Mouse (Mus musculus) layer of hippocampus, postnatal 36 days (tissue): Measurements from ENCODE around the gene Thrb. TPM values are rescaled to one million over a fixed set of nuclear protein-coding genes. Genes with fewer than 3 reads are reported as not detected.
A peak's percentile ranks its signal among the peaks of the same experiment; 100 is the strongest.

ENCODE experiments used
- DNase-seq, 2 experiments: peaks; one replicate each; pipeline ENCODE4 v3.0.0; 2022
- total RNA-seq, 2 experiments: library from RNA; stranded (reverse); gene quantifications; 2 replicates each; pipeline ENCODE4 v1.2.3; 2021

The Thrb gene
- total RNA-seq, 2 experiments from 2014 or later, result 41.4 to 42.7 TPM

DNA sequence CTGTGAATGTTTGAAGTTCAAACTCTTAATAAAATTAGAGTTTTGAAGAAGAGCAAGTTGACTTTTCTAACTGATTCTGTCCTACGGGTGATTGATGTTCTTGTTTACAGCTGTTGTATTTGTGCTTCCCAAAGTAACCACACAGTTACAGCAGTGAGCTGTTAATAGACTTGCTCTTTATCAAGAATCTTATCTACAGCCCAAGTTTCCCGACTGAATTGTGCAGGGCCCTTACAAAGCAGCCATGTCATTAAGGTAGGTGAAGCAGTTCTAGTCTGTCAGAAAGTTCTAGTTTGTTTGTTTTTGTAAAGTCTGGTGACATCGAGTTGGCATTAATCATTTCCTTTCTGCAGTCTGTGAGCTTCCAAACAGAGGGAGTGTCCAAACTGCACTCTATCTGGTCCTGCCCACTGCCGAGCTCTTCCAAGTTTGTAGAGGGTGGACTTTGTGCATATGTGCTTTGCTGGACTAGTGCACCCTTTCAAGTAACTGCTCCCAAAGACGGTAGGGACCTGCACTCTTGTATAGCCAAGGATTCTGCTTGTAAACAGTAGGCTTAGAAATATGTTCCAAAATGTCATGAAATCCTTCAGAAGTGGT lies 124.2 kb downstream of the Thrb start:
- DNase-seq, result no peak

- DNase-seq, result no peak
These were observed 125.3 kb downstream of the Thrb start for GRCm38 (mm10) chr14:17785370-17785769.

- DNase-seq, result no peak
These were observed 126.2 kb downstream of the Thrb start for GRCm38 (mm10) chr14:17786249-17786648.

GRCm38 (mm10) chr14:17803934-17804602 lies 144.0 kb downstream of the Thrb start:
- no peak for DNase-seq

DNA sequence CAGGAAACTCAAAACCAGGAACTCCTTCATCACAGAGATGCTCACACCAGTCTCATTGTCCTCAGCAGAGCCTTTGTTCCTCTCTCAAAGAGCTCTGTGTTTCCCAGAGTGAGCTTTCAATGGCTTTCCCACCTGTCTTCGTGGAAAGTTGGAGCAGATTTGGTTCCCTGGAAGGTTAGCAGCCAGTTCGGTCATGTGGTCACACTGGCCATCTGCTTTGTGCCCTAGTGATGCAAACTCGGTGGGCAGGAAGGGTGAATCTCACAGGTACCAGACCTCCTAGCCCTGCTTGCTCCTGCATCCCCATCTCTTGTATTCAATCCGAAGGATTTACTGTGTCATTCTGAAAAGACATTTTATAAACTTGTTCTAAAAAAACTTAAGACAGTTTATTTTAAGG lies 151.0 kb downstream of the Thrb start:
- DNase-seq, result no peak

GRCm38 (mm10) chr14:17812414-17812813 lies 152.4 kb downstream of the Thrb start:
- no peak for DNase-seq

DNA sequence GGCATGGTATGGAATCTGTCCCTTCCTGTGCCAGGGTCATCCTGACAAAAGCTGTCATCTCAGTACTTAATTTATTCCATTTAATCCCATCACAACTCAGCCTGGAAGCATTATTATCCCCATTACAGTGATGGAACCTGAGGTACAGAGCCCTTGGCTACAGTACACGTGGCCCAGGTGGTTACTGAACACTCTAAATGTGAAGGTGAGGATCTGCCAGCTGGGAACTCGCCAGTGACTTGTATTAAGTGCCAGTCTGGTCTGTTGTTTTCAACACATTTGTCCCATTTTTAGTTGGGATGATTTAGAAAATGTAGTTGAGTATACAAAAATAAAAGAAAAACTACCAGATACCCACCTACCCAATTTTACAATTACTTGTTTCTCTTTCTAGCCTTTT lies 155.0 kb downstream of the Thrb start:
- DNase-seq, result no peak

- peak; percentile 34 to 53 for DNase-seq
These were observed 158.0 kb downstream of the Thrb start for GRCm38 (mm10) chr14:17818086-17818485.

DNA sequence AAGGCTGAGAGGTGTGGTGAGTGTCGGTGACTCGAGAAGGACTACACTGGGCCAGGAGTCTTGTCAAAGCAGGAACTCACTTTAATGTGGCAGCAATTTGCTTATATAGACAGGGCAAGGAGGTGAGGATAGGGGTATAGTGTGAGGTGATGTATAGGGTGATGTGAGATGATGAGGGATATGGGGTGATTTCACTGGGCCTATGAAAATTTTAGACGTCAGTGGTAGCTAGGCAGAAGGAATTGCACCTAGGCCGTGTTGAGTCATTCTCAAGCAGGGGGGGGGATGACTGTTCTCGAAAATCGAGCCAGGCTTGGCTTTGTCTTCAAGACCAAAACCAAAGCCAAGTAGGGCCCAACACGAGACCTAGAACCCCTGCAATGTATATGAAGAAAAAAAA lies 162.7 kb downstream of the Thrb start:
- no peak for DNase-seq

DNA sequence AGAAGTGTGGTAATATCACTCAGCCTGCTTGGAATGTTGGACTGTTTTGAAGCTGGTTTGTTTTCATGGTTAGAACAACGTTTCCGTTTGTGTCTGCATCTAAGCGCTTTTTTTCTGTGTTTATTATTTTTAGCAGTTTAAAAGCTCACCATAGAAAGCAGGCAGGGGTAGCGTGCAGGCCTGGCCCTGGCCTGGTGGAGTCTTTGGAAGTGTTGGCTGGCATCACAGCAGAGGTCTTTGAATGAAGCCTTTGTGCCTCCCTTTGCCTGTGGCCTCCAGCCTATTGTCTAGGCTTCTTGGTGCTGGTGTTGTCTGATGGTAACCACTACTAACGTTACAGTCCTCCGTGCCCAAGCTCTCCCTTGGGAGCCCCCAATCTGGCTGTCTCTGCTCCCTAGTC lies 167.3 kb downstream of the Thrb start:
- DNase-seq, result peak; percentile 9 to 11

DNA sequence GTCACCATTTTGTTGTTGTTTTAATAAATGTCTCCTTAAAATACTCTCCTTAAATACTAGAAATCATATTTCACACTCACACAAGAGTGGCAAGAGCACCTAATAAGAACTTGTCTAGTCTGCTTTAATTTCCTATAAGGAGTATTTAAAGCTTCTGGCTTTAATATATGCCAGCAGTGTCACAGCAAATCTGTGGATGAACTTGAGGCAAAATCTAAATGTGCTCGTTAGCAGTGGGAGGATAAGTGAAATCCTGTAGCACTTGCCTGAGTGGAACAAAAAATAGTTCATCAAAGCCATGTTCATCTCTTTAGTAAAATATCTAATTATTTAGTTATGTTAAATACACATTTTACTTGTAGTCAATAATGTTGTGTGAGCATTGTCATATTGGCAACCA lies 175.7 kb downstream of the Thrb start:
- DNase-seq, result no peak

GRCm38 (mm10) chr14:17836766-17837165 lies 176.7 kb downstream of the Thrb start:
- DNase-seq, result no peak

- no peak for DNase-seq
These were observed 185.1 kb downstream of the Thrb start for GRCm38 (mm10) chr14:17845003-17845697.

- DNase-seq, result no peak
These were observed 185.8 kb downstream of the Thrb start for GRCm38 (mm10) chr14:17845871-17846270.

DNA sequence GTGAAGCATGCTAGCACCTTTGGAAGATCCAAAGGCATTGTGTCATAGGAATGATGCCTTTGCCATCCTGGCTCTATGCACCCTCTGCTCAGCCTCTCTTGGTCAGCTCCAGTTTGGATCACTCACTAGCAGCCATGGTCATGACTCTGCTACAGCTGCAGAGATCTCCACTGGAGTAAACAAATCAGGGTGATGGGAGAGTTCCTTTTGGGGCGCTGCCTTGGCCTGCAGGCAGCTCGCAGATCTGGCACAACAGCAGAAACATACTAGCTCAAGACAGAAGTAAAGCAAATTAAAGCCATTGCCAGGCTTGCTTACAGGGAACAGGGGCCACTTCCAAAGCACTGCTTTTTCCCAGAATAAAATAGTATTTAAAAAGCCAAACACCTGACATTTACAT lies 186.6 kb downstream of the Thrb start:
- DNase-seq, result no peak

DNA sequence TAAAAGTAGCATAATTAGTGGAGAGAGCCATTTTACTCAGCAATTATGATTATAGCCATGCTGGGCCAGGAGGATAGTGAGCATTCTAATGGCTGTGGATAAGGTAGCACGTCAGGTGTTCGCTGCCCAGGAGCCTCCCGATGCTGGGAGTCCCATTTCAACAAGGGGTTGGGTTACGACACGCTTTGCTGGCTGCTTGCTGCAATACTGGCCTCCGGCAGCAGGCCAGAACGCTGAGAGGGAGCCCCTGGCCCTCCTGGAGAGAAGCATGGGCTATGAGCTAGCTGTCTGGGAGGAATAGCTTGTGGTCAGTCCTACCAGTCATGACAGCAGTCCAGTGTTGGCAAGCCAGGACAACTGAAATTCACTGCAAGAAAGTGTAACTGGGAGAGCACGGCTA lies 187.2 kb downstream of the Thrb start:
- no peak for DNase-seq

DNA sequence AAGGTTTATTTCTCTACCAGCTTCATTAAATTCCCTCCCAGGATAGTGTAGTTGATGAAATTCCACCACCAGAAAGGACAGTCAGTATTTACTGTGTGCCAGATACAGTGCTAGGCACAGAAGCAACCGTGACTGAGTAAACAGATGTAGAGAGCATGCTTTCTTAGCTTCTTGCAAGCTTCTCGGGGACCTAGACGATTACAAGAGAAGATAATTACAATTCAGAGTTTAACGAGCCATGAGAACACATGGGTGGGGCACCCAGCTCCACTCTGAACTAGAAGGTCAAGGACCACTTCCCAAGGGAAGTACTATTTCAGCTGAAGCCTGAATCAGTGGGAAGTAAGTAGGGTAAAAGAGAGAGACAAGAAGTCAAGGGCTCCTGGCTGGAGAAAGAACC lies 190.3 kb downstream of the Thrb start:
- DNase-seq, result no peak

- no peak for DNase-seq
These were observed 192.2 kb downstream of the Thrb start for GRCm38 (mm10) chr14:17852236-17852635.

DNA sequence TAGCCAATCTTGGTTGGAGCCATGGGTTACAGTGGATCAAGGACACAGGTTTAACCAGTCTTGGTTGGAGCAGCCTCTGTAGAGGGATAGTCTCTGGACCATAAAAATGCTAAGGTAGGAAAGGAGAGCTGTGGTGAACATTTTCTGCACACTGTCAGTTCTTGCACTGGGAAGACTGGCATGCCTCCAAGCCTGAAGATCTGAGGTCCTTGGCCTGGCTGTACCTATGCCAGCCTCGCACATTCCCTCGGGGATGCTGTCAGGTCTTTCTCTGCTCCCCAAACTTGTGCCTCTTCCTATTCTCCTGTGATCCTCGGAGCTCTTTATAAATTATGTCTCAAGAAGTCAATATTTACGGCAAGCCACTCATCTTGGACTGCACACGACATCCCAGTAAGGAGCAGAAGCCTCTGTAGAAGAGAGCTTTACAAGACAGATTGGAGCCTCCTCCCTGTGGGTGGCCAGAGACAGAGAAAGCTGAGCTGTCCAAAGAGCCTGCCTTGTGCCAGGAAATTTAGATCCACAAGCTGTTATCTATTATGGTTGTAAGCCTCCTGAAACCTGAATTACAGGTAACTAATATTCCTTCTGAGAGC lies 199.8 kb downstream of the Thrb start:
- DNase-seq, result no peak

DNA sequence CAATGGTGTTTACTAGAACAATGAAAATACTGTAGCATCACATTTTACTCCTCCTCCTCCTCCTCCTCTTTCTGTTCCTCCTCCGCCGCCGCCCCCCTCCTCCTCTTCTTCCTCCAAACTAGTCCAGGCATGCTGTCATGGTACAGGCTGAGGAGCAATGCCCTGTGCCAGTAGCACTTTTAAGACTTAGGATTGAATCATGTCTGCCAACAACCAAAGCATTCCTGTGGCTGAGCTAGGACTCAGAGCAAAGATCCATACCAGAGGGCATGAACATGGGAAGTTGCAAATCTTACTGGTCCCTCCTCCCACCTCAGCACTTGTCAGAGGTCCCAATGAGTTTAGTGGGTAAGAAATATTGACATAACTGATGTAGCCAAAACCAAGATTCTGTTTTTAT lies 202.6 kb downstream of the Thrb start:
- no peak for DNase-seq

- DNase-seq, result no peak
These were observed 203.8 kb downstream of the Thrb start for GRCm38 (mm10) chr14:17863701-17864320.

GRCm38 (mm10) chr14:17868326-17868725 lies 208.3 kb downstream of the Thrb start:
- DNase-seq, result no peak

DNA sequence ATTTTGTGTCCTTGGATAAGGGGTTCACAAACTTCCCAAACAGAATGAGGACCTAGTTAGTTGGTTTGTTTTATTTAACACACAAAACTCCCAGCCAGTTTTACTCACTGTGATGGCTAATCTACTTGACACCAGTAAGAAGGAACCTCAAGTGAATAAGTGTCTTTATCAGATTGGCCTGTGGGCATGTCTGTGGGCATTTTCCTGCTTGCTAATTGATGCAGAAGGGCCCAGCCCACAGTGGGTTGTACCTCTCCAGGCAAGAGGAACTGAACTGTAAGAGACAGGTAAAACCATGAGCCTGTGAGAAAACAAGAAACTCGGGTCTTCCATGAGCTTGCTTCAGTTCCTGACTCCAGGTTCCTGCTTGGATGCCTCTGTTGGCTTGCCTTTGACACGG lies 215.9 kb downstream of the Thrb start:
- DNase-seq, result no peak
